Mouse (Mus musculus) forebrain, embryonic 16.5 days (tissue): ENCODE data around the gene Tuba1b. TPM values are rescaled to one million over a fixed set of nuclear protein-coding genes. Genes with fewer than 3 reads are reported as not detected.
"Not testable (repeated sequence)": the region's sequence is repeated elsewhere in the genome, so short reads cannot be mapped to it uniquely, and the experiment has no call there.

ENCODE experiments used
- ATAC-seq: fragments of 200-750 bp; cut with Nextera tagmentation; 2 replicates; pipeline ENCODE4 v1.8.0; 2017; ENCODE audit warnings: mild to moderate bottlenecking, moderate library complexity
- H3K27ac ChIP-seq: fragments of 300-500 bp; sonication (generic); 2 replicates; pipeline ENCODE4 v1.5.1; 2014; ENCODE audit warnings: low read length, control low read depth
- H3K27me3 ChIP-seq: fragments of 300-500 bp; sonication (generic); replicated peaks from 2 replicates; pipeline ENCODE4 v1.6.1; 2014; ENCODE audit warnings: low read length; ENCODE audit not compliant: control insufficient read depth, insufficient read depth
- H3K36me3 ChIP-seq: fragments of 300-500 bp; sonication (generic); 2 replicates; pipeline ENCODE4 v1.6.1; 2014; ENCODE audit not compliant: control insufficient read depth, insufficient read depth
- H3K4me1 ChIP-seq: fragments of 300-500 bp; sonication (generic); replicated peaks from 2 replicates; pipeline ENCODE4 v1.6.1; 2014; ENCODE audit warnings: low read length; ENCODE audit not compliant: control insufficient read depth, insufficient read depth
- H3K4me2 ChIP-seq: fragments of 300-500 bp; sonication (generic); 2 replicates; pipeline ENCODE4 v1.6.1; 2014; ENCODE audit warnings: mild to moderate bottlenecking, low read length, control low read depth
- H3K4me3 ChIP-seq: fragments of 300-500 bp; sonication (generic); replicated peaks from 2 replicates; pipeline ENCODE4 v1.5.1; 2014; ENCODE audit warnings: mild to moderate bottlenecking, low read length, control low read depth
- H3K9ac ChIP-seq: fragments of 300-500 bp; sonication (generic); replicated peaks from 2 replicates; pipeline ENCODE4 v1.6.1; 2014; ENCODE audit warnings: low read depth, low read length, control low read depth
- H3K9me3 ChIP-seq: fragments of 300-500 bp; sonication (generic); 2 replicates; pipeline ENCODE4 v1.6.1; 2016; ENCODE audit warnings: low read length; ENCODE audit not compliant: control insufficient read depth
- WGBS: fragments of 180-500 bp; shearing (Covaris S2); extraction: QIAGEN DNeasy Blood & Tissue Kit; methylation state at CpG from one replicate; pipeline ENCODE4 v1.1.7; 2014; 5-methylcytosine and 5-hydroxymethylcytosine counted together
- polyA plus RNA-seq: library from polyadenylated mRNA; unstranded; fragments of >200 nt; fragmentation: Nextera tagmentation; extraction: Ambion mirVana; gene quantifications from 2 replicates; pipeline ENCODE4 v1.2.1, GENCODE M21; 2015

Gene Tuba1b
- polyA plus RNA-seq, 1 experiment from 2014 or later = 1,178 TPM

- Histone ChIP-seq H3K9ac (peak overlapping the region; percentile 89), H3K27ac (peak overlapping the region; percentile 98), H3K27me3 (no peaks in the 10 kb centered on the region), H3K4me2 (peak overlapping the region; percentile 90), H3K4me3 (peak overlapping the region; percentile 49), H3K36me3 (peaks cover under 1% of the 10 kb centered on the region; the same call in 1 of the 2 replicates), H3K9me3 (no peaks in the 10 kb centered on the region), H3K4me1 (peaks cover 8% of the 10 kb centered on the region)
- ATAC-seq = peak; percentile 13
- WGBS = 1% methylated on average over 14 of the region's 14 CpGs
Measured at GRCm38 (mm10) chr15:98954425-98955253, 20.3 kb upstream of the Tuba1b start.

GRCm38 (mm10) chr15:98953401-98954356 lies 19.3 kb upstream of the Tuba1b start, which contains the start of the genes Gm49450 and Tuba1a:
TSS of gene Gm49450 (minus strand) at chr15:98953551.
TSS of gene Tuba1a (minus strand) at chr15:98953703.
- H3K4me1 ChIP-seq = peaks cover 14% of the 10 kb centered on the region
- peak within 1 kb of the TSS; percentile 90 for H3K4me2 ChIP-seq
- no peaks in the 10 kb centered on the region for H3K9me3 ChIP-seq
- under 1% methylated on average over 28 of the region's 28 CpGs for WGBS
- H3K36me3 ChIP-seq = peaks cover 3% of the 10 kb centered on the region; the same call in 1 of the 2 replicates
- H3K27me3 ChIP-seq = no peaks in the 10 kb centered on the region
- H3K9ac ChIP-seq = peak within 1 kb of the TSS; percentile 98
- ATAC-seq = peak; percentile 98
- H3K27ac ChIP-seq = peak within 1 kb of the TSS; percentile 100
- peak within 1 kb of the TSS; percentile 71 for H3K4me3 ChIP-seq

DNA sequence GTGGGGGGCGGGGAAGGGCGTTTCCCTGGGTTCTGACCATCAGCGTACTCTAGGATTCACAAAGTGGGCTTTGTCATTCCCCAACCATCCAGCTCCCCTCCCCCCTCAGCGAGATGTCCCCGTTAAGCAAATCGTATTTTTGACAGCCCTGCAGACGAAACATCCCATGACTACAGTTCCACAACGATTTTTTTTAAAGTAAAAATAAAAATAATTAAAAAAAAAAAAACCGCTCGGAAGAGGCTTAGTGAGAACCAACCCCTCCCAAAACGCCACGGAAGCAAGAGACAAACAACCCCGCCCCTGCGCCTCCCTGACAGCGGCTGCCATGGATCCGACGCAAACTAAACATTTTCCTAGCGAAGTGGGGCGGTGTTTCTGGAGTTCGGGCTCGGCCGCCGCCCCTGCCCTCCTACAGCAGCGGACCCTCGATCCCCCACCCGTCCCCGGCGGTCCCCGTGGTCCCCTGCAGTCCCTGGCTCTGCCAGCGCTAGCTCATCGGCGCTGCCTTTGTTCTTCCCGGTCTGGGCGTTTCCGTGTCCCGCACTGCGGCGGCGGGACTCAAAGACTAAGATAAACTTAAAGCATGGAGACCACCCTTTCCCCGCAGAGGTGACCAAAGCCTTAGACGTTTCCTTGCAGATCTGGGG lies 18.5 kb upstream of the Tuba1b start:
- H3K27me3 ChIP-seq = no peaks in the 10 kb centered on the region
- H3K4me2 ChIP-seq = no peak overlapping the region
- peak overlapping the region; percentile 100 for H3K27ac ChIP-seq
- ATAC-seq = peak; percentile 43
- peaks cover 20% of the 10 kb centered on the region for H3K4me1 ChIP-seq
- under 1% methylated on average over 41 of the region's 41 CpGs for WGBS
- peak overlapping the region; percentile 71 for H3K4me3 ChIP-seq
- peaks cover 3% of the 10 kb centered on the region; the same call in 1 of the 2 replicates for H3K36me3 ChIP-seq
- H3K9ac ChIP-seq = peak overlapping the region; percentile 98
- H3K9me3 ChIP-seq = no peaks in the 10 kb centered on the region

- H3K27ac ChIP-seq = peak overlapping the region; percentile 100
- peaks cover 21% of the 10 kb centered on the region for H3K4me1 ChIP-seq
- H3K27me3 ChIP-seq = no peaks in the 10 kb centered on the region
- H3K4me2 ChIP-seq = peak overlapping the region; percentile 44
- ATAC-seq = no peak
- no peaks in the 10 kb centered on the region for H3K9me3 ChIP-seq
- peaks cover 3% of the 10 kb centered on the region; the same call in 1 of the 2 replicates for H3K36me3 ChIP-seq
- WGBS = under 1% methylated on average over 5 of the region's 5 CpGs
- peak overlapping the region; percentile 71 for H3K4me3 ChIP-seq
- H3K9ac ChIP-seq = peak overlapping the region; percentile 98
Measured at GRCm38 (mm10) chr15:98952063-98952455, 17.7 kb upstream of the Tuba1b start.

DNA sequence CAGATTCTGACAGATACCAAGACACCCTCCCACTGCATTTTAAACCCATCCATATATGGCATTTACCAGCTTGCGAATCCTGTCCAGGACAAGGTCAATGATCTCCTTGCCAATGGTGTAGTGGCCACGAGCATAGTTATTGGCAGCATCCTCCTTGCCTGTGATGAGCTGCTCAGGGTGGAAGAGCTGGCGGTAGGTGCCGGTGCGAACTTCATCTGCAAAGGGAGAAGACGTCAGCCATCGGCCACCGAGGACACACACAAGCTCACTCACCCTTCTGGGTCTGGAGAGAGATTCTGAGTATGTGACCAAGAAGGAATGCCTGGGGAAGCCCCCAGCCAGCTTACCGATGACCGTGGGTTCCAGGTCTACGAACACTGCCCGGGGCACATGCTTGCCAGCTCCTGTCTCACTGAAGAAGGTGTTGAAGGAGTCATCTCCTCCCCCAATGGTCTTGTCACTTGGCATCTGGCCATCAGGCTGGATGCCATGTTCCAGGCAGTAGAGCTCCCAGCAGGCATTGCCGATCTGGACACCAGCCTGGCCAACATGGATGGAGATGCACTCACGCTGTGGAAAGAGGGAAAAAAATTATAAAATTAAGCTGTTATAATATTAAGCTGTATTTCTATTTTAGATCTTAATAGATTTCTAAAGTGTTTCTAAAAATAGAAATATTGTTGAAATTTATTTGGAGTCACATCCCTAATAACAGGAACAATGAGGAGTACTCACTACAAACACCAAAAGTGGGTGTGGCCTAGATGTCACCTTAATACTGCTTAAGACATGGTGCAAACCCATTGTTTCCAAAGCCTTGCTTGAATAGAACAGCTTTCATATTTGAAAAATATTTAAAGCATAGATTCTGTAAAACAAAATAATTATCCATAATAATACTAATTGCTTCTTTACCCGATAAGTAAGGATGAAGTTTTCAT lies 17.0 kb upstream of the Tuba1b start:
- ATAC-seq = not testable (repeated sequence)
- WGBS = 43% methylated on average over 11 of the region's 15 CpGs

GRCm38 (mm10) chr15:98949607-98949892 lies 15.2 kb upstream of the Tuba1b start:
- Histone ChIP-seq H3K27ac (peak overlapping the region; percentile 20; the same call in 1 of the 2 replicates), H3K9ac (peak overlapping the region; percentile 54), H3K4me2 (peak overlapping the region; percentile 89), H3K9me3 (no peaks in the 10 kb centered on the region), H3K4me1 (peaks cover 13% of the 10 kb centered on the region), H3K27me3 (no peaks in the 10 kb centered on the region), H3K36me3 (peaks cover 3% of the 10 kb centered on the region; the same call in 1 of the 2 replicates), H3K4me3 (peak overlapping the region; percentile 42)
- no peak for ATAC-seq
- 42% methylated on average over 3 of the region's 3 CpGs for WGBS

More for the DNA sequence above, 17.0 kb upstream of the Tuba1b start:
- Histone ChIP-seq H3K4me1 (peaks cover 17% of the 10 kb centered on the region), H3K9ac (peak overlapping the region; percentile 98), H3K4me2 (peak overlapping the region; percentile 44), H3K27ac (peak overlapping the region; percentile 100), H3K4me3 (peak overlapping the region; percentile 71)
- H3K9me3 ChIP-seq, H3K27me3 ChIP-seq, H3K36me3 ChIP-seq: not testable (repeated sequence)

DNA sequence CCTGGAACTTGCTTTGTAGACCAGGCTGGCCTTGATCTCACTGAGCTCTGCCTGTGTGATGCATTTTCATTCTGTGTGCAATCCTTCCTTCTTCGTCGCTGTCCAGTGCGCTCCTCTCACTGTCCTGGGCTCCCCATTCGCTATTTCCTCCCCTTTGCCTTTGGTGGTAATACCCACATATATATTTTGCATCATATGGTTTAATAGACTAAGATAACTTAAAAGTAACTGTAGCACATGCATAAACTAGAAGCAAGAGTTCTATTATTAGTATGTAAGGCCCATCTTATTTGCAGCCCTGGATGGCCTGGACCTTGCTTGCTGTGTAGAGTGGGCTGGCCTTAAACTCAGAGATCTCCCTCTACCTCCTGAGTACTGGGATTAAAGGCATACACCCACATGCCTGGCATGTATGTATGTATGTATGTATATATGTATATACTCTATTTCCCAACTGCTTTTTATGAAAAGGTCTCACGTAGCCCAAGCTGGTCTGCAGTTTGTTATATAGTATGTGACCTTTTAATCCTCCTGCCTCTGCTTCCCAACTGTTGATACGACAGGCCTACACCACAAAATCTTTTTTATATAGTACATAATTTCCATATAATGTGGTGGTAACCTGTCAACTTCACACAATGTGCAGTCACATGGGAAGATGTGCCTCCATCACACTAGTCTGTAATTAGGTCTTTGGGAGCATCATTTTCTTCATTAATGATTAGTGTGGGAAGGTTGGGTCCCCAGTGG lies 14.7 kb upstream of the Tuba1b start:
- WGBS = 61% methylated on average over 6 of the region's 6 CpGs
- H3K4me2 ChIP-seq = peak overlapping the region; percentile 89
- peak overlapping the region; percentile 20 for H3K27ac ChIP-seq
- peak overlapping the region; percentile 54 for H3K9ac ChIP-seq
- ATAC-seq = no peak
- H3K36me3 ChIP-seq = peaks cover 3% of the 10 kb centered on the region; the same call in 1 of the 2 replicates
- no peaks in the 10 kb centered on the region for H3K9me3 ChIP-seq
- H3K4me3 ChIP-seq = peak overlapping the region; percentile 42
- H3K4me1 ChIP-seq = peaks cover 13% of the 10 kb centered on the region
- no peaks in the 10 kb centered on the region for H3K27me3 ChIP-seq
